Mouse (Mus musculus): ENCODE results near the gene Tal1. TPM values are rescaled to one million over a fixed set of nuclear protein-coding genes. Genes with fewer than 3 reads are reported as not detected.

Tal1 gene
- total and polyA plus RNA-seq, 2 experiments from 2014 or later: 0.78 to 10.7 TPM

DNA sequence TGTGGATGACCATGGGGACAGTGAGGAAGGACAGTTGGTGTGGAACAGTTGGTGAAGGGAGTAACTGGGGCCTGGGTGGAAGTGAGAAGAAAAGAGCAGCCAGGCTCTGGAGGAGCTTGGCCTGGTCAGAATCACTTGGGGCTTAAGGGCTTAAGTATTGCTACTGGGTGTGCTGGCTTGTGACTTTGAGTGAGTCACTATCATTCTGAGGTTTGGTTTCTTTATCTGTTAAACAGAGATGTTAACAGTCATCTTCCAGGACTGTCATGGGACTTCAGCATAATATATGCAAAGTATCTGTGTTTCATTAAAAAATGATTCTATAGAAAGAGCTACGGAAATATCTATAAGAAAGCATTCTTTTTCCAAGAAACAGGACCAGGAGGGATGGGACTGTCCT, 18.6 kb downstream of the Tal1 start:
- H3K4me2 ChIP-seq (ENCODE audit: low read depth, low read length): no peak overlapping the region

GRCm38 (mm10) chr4:115075204-115075915, 19.1 kb downstream of the Tal1 start:
- no peaks in the 10 kb centered on the region for H3K36me3 ChIP-seq (replicated peaks; ENCODE audit: control insufficient read depth, insufficient read depth, low read length)
- H3K9me3 ChIP-seq (replicated peaks; ENCODE audit: control insufficient read depth, low read length): no peaks in the 10 kb centered on the region
- 0 out of 2 replicates have a peak, but pooled peaks cover 4% of the 10 kb centered on the region for H3K4me1 ChIP-seq (ENCODE audit: control insufficient read depth, insufficient read depth)
- peak overlapping the region; percentile 82 for H3K27ac ChIP-seq (ENCODE audit: low read depth)
- no peak for TF ChIP-seq CTCF (IDR thresholded peaks at IDR 0.05; ENCODE audit: low read depth)
- TF ChIP-seq EP300 (IDR thresholded peaks at IDR 0.05; ENCODE audit: low read depth): 0 out of 2 replicates have a peak, but pooled peaks have one; percentile 63
- peak; percentile 74; the same call in 1 of the 2 replicates for ATAC-seq (ENCODE audit: insufficient read depth, low read depth)
- H3K27me3 ChIP-seq (ENCODE audit: control insufficient read depth, insufficient read depth, low read length): no peaks in the 10 kb centered on the region
- H3K9ac ChIP-seq (replicated peaks; ENCODE audit: low read depth, low read length): no peak overlapping the region
- no peak overlapping the region for H3K4me3 ChIP-seq (ENCODE audit: low read depth, low read length)
- 25% methylated on average over 3 of the region's 3 CpGs for WGBS
- no peak overlapping the region for H3K4me2 ChIP-seq (ENCODE audit: low read depth, low read length)
- peak; percentile 81 for DNase-seq (ENCODE audit: low spot score)

More for the DNA sequence above, 18.6 kb downstream of the Tal1 start:
- H3K9me3 ChIP-seq (replicated peaks; ENCODE audit: control insufficient read depth, low read length): no peaks in the 10 kb centered on the region
- WGBS: 73% methylated on average over 1 of the region's 1 CpGs
- H3K27ac ChIP-seq (ENCODE audit: low read depth): peak overlapping the region; percentile 82
- ATAC-seq (ENCODE audit: insufficient read depth, low read depth) (no peak), DNase-seq (ENCODE audit: low spot score) (no peak)
- H3K27me3 ChIP-seq (ENCODE audit: control insufficient read depth, insufficient read depth, low read length): no peaks in the 10 kb centered on the region
- H3K4me1 ChIP-seq (ENCODE audit: control insufficient read depth, insufficient read depth): 0 out of 2 replicates have a peak, but pooled peaks cover 4% of the 10 kb centered on the region
- H3K36me3 ChIP-seq (replicated peaks; ENCODE audit: control insufficient read depth, insufficient read depth, low read length): no peaks in the 10 kb centered on the region
- TF ChIP-seq EP300 (IDR thresholded peaks at IDR 0.05; ENCODE audit: low read depth) (no peak), CTCF (IDR thresholded peaks at IDR 0.05; ENCODE audit: low read depth) (no peak)
- no peak overlapping the region for H3K4me3 ChIP-seq (ENCODE audit: low read depth, low read length)
- H3K9ac ChIP-seq (replicated peaks; ENCODE audit: low read depth, low read length): no peak overlapping the region

- DNase-seq (ENCODE audit: low spot score) (no peak), ATAC-seq (ENCODE audit: insufficient read depth, low read depth) (peak; percentile 57)
- 0 out of 2 replicates have a peak, but pooled peaks cover 4% of the 10 kb centered on the region for H3K4me1 ChIP-seq (ENCODE audit: control insufficient read depth, insufficient read depth)
- no peaks in the 10 kb centered on the region for H3K36me3 ChIP-seq (replicated peaks; ENCODE audit: control insufficient read depth, insufficient read depth, low read length)
- WGBS: 36% methylated on average over 10 of the region's 10 CpGs
- no peak overlapping the region for H3K27ac ChIP-seq (ENCODE audit: low read depth)
- no peaks in the 10 kb centered on the region for H3K9me3 ChIP-seq (replicated peaks; ENCODE audit: control insufficient read depth, low read length)
- TF ChIP-seq CTCF (IDR thresholded peaks at IDR 0.05; ENCODE audit: low read depth) (no peak), EP300 (IDR thresholded peaks at IDR 0.05; ENCODE audit: low read depth) (no peak)
- H3K9ac ChIP-seq (replicated peaks; ENCODE audit: low read depth, low read length): no peak overlapping the region
- no peak overlapping the region for H3K4me3 ChIP-seq (ENCODE audit: low read depth, low read length)
- H3K4me2 ChIP-seq (ENCODE audit: low read depth, low read length): no peak overlapping the region
- no peaks in the 10 kb centered on the region for H3K27me3 ChIP-seq (ENCODE audit: control insufficient read depth, insufficient read depth, low read length)
These were observed 22.9 kb downstream of the Tal1 start for GRCm38 (mm10) chr4:115078892-115079820.

DNA sequence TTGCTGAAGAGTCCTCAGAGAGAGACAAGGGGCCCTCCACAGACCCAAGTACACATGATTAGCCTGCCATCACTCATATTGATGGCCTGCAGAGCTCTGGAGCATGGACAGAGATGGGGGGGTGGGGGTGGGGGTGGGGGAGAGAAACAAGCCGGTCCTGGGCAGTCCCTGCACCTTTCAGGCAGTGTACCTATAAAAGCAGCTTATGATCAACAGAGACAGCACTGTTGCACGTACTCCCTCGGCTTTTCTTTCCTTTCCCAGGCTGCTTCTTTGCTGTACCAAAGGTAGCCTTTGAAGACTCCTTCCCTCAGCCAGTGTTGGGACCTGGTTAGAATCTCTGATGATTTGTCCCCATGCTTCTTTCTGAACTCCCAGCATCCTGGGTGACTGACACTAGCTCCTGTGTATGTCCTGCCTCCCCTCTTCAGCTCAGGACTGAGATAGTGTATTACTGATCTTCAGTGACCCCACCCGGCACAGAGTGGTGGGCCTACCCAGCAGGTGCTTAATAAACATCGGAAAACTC, 23.7 kb downstream of the Tal1 start:
- Histone ChIP-seq H3K27ac (ENCODE audit: low read depth) (no peak overlapping the region), H3K27me3 (ENCODE audit: control insufficient read depth, insufficient read depth, low read length) (no peaks in the 10 kb centered on the region), H3K4me3 (ENCODE audit: low read depth, low read length) (no peak overlapping the region), H3K36me3 (replicated peaks; ENCODE audit: control insufficient read depth, insufficient read depth, low read length) (no peaks in the 10 kb centered on the region), H3K9me3 (replicated peaks; ENCODE audit: control insufficient read depth, low read length) (no peaks in the 10 kb centered on the region), H3K4me2 (ENCODE audit: low read depth, low read length) (no peak overlapping the region), H3K4me1 (ENCODE audit: control insufficient read depth, insufficient read depth) (no peaks in the 10 kb centered on the region), H3K9ac (replicated peaks; ENCODE audit: low read depth, low read length) (no peak overlapping the region)
- WGBS: 23% methylated on average over 5 of the region's 5 CpGs
- ATAC-seq (ENCODE audit: insufficient read depth, low read depth): no peak
- no peak for TF ChIP-seq EP300 (IDR thresholded peaks at IDR 0.05; ENCODE audit: low read depth)
- no peak for TF ChIP-seq CTCF (IDR thresholded peaks at IDR 0.05; ENCODE audit: low read depth)
- no peak for DNase-seq (ENCODE audit: low spot score)

DNA sequence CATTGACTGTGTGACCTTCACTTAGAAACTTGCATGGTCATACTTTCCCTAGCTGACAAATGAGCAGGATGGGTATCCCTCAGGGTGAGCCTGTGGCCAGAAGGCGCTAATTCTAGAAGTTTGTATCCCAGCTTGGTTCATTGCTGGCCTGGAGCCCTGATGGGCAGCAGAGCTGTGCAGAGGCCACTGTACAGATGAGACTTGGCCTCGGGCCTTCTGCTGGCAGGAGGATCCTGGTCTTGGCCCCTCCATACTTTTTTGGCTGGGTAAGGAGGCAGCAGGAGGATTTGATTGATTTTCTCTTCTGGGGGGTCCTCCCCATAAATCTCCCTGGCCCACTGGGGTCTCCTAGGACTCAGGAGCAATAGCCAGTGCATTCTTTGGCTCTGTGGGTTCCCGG, 26.8 kb downstream of the Tal1 start:
- H3K36me3 ChIP-seq (replicated peaks; ENCODE audit: control insufficient read depth, insufficient read depth, low read length): no peaks in the 10 kb centered on the region
- ATAC-seq (ENCODE audit: insufficient read depth, low read depth): no peak
- H3K27me3 ChIP-seq (ENCODE audit: control insufficient read depth, insufficient read depth, low read length): 0 out of 2 replicates have a peak, but pooled peaks cover 6% of the 10 kb centered on the region
- H3K9ac ChIP-seq (replicated peaks; ENCODE audit: low read depth, low read length): no peak overlapping the region
- 72% methylated on average over 3 of the region's 3 CpGs for WGBS
- no peak overlapping the region for H3K4me3 ChIP-seq (ENCODE audit: low read depth, low read length)
- no peak for DNase-seq (ENCODE audit: low spot score)
- no peaks in the 10 kb centered on the region for H3K9me3 ChIP-seq (replicated peaks; ENCODE audit: control insufficient read depth, low read length)
- TF ChIP-seq CTCF (IDR thresholded peaks at IDR 0.05; ENCODE audit: low read depth): no peak
- TF ChIP-seq EP300 (IDR thresholded peaks at IDR 0.05; ENCODE audit: low read depth): no peak
- no peak overlapping the region for H3K27ac ChIP-seq (ENCODE audit: low read depth)
- H3K4me2 ChIP-seq (ENCODE audit: low read depth, low read length): no peak overlapping the region
- no peaks in the 10 kb centered on the region for H3K4me1 ChIP-seq (ENCODE audit: control insufficient read depth, insufficient read depth)

Data from heart, postnatal 0 days (tissue).